29 mouse cellular contexts compared by ENCODE assay signal in genomic region chr4:57214852-57215251, GRCm38 (mm10).
DNase-seq lines count a peak whose midpoint lies in the region; ATAC-seq lines count a peak whose summit lies in the region.
"Had no signal": no experiment of that assay in that cellular context is flagged by ENCODE, and none has a peak within 500 bp of the region (broad histone marks: within the 10 kb centered on the region; RNA-seq: fewer than 3 reads in every experiment).

No protein-coding gene starts in this region.

- DNase-seq in forebrain, embryonic 14.5 days (ENCODE audit: low spot score) = peak; percentile 60
- no peak for DNase-seq in forebrain, embryonic 10.5 days (ENCODE audit: extremely low spot score, low spot score)
- no peak for DNase-seq in layer of hippocampus, adult 9-10 months (ENCODE audit: low spot score)
- DNase-seq: adrenal gland, postnatal 10 days; adrenal gland, postnatal 36 days; B cell, adult 2 months; cerebellum, adult 11 months; cerebellum, adult 2 months; cerebellum, adult 9-11 months; cerebellum, postnatal 25 days; gastrocnemius, postnatal 10 days; gastrocnemius, postnatal 36 days; heart, adult 2 months; heart, postnatal 14 days; heart, postnatal 4 days had no signal

- no peaks in the 10 kb centered on the region for H3K36me3 ChIP-seq in forebrain, embryonic 14.5 days (ENCODE audit: control insufficient read depth, insufficient read depth, low read length)
- no peaks in the 10 kb centered on the region for H3K36me3 ChIP-seq in forebrain, embryonic 10.5 days (replicated peaks)
- H3K36me3 ChIP-seq in midbrain, embryonic 16.5 days (ENCODE audit: control insufficient read depth, insufficient read depth, low read length) = no peaks in the 10 kb centered on the region
- no peaks in the 10 kb centered on the region for H3K36me3 ChIP-seq in midbrain, embryonic 13.5 days
- H3K36me3 ChIP-seq in forebrain, embryonic 16.5 days (ENCODE audit: control insufficient read depth, insufficient read depth) = no peaks in the 10 kb centered on the region
- H3K36me3 ChIP-seq: embryonic facial prominence, embryonic 12.5 days; embryonic facial prominence, embryonic 15.5 days; G1E; heart, embryonic 10.5 days; heart, embryonic 13.5 days had no signal

- no peaks in the 10 kb centered on the region for H3K27me3 ChIP-seq in forebrain, embryonic 14.5 days (replicated peaks; ENCODE audit: control insufficient read depth, insufficient read depth, low read length)
- H3K27me3 ChIP-seq in forebrain, embryonic 10.5 days (ENCODE audit: poor library complexity, severe bottlenecking) = no peaks in the 10 kb centered on the region
- no peaks in the 10 kb centered on the region for H3K27me3 ChIP-seq in midbrain, embryonic 16.5 days (ENCODE audit: control insufficient read depth, insufficient read depth, low read depth, low read length)
- no peaks in the 10 kb centered on the region for H3K27me3 ChIP-seq in midbrain, embryonic 13.5 days
- no peaks in the 10 kb centered on the region for H3K27me3 ChIP-seq in forebrain, embryonic 16.5 days (replicated peaks; ENCODE audit: control insufficient read depth, insufficient read depth, low read length)
- H3K27me3 ChIP-seq: CH12.LX; embryonic facial prominence, embryonic 12.5 days; embryonic facial prominence, embryonic 15.5 days; heart, embryonic 13.5 days; Patski had no signal

- H3K9me3 ChIP-seq in forebrain, embryonic 14.5 days (replicated peaks; ENCODE audit: control insufficient read depth, low read length) = no peaks in the 10 kb centered on the region
- H3K9me3 ChIP-seq in forebrain, embryonic 10.5 days = no peaks in the 10 kb centered on the region
- H3K9me3 ChIP-seq in midbrain, embryonic 16.5 days (replicated peaks; ENCODE audit: control insufficient read depth, low read length, poor library complexity, severe bottlenecking) = no peaks in the 10 kb centered on the region
- no peaks in the 10 kb centered on the region for H3K9me3 ChIP-seq in midbrain, embryonic 13.5 days
- no peaks in the 10 kb centered on the region for H3K9me3 ChIP-seq in forebrain, embryonic 16.5 days (ENCODE audit: control insufficient read depth, low read length)
- H3K9me3 ChIP-seq: embryonic facial prominence, embryonic 12.5 days; embryonic facial prominence, embryonic 15.5 days; heart, embryonic 10.5 days; heart, embryonic 13.5 days had no signal

- no peak overlapping the region for H3K4me3 ChIP-seq in forebrain, embryonic 14.5 days (ENCODE audit: low read depth, low read length)
- H3K4me3 ChIP-seq in forebrain, embryonic 10.5 days = no peak overlapping the region
- no peak overlapping the region for H3K4me3 ChIP-seq in midbrain, embryonic 16.5 days (ENCODE audit: low read depth, low read length)
- no peak overlapping the region for H3K4me3 ChIP-seq in midbrain, embryonic 13.5 days (replicated peaks)
- no peak overlapping the region for H3K4me3 ChIP-seq in forebrain, embryonic 16.5 days (replicated peaks; ENCODE audit: low read length)
- H3K4me3 ChIP-seq: embryonic facial prominence, embryonic 12.5 days; embryonic facial prominence, embryonic 15.5 days; heart, adult 2 months; heart, embryonic 10.5 days; heart, embryonic 13.5 days had no signal

- H3K4me1 ChIP-seq in forebrain, embryonic 14.5 days (ENCODE audit: control insufficient read depth, insufficient read depth, low read length) = peaks cover 6% of the 10 kb centered on the region
- no peaks in the 10 kb centered on the region for H3K4me1 ChIP-seq in forebrain, embryonic 10.5 days
- peaks cover 3% of the 10 kb centered on the region; the same call in 1 of the 2 replicates for H3K4me1 ChIP-seq in midbrain, embryonic 16.5 days (ENCODE audit: control insufficient read depth, insufficient read depth, low read length)
- H3K4me1 ChIP-seq in midbrain, embryonic 13.5 days (replicated peaks) = no peaks in the 10 kb centered on the region
- peaks cover 12% of the 10 kb centered on the region for H3K4me1 ChIP-seq in forebrain, embryonic 16.5 days (replicated peaks; ENCODE audit: control insufficient read depth, insufficient read depth, low read length)
- H3K4me1 ChIP-seq: embryonic facial prominence, embryonic 12.5 days; embryonic facial prominence, embryonic 15.5 days; heart, embryonic 10.5 days; heart, embryonic 13.5 days had no signal

- WGBS in forebrain, embryonic 14.5 days = 56% methylated on average over 9 of the region's 9 CpGs
- 89% methylated on average over 9 of the region's 9 CpGs for WGBS in forebrain, embryonic 10.5 days
- 50% methylated on average over 9 of the region's 9 CpGs for WGBS in midbrain, embryonic 16.5 days
- WGBS in midbrain, embryonic 13.5 days = 63% methylated on average over 9 of the region's 9 CpGs
- WGBS in forebrain, embryonic 16.5 days = 31% methylated on average over 9 of the region's 9 CpGs

- H3K9ac ChIP-seq in forebrain, embryonic 14.5 days (ENCODE audit: low read length) = no peak overlapping the region
- no peak overlapping the region for H3K9ac ChIP-seq in midbrain, embryonic 16.5 days (ENCODE audit: low read depth, low read length)
- H3K9ac ChIP-seq in midbrain, embryonic 13.5 days (replicated peaks) = no peak overlapping the region
- H3K9ac ChIP-seq in forebrain, embryonic 16.5 days (replicated peaks; ENCODE audit: low read depth, low read length) = no peak overlapping the region
- H3K9ac ChIP-seq: embryonic facial prominence, embryonic 12.5 days; embryonic facial prominence, embryonic 15.5 days; heart, embryonic 13.5 days; hindbrain, embryonic 14.5 days had no signal

- peak; percentile 60; the same call in 1 of the 2 replicates for ATAC-seq in forebrain, embryonic 14.5 days
- ATAC-seq in midbrain, embryonic 16.5 days = peak; percentile 51; the same call in 1 of the 2 replicates
- no peak for ATAC-seq in midbrain, embryonic 13.5 days
- peak; percentile 65 for ATAC-seq in forebrain, embryonic 16.5 days
- ATAC-seq: hindbrain, postnatal 0 days; inflammation-experienced regulatory T-cells, adult 6 months; intestine, embryonic 16.5 days; Patski had no signal

- H3K4me2 ChIP-seq in forebrain, embryonic 14.5 days (ENCODE audit: low read length) = no peak overlapping the region
- no peak overlapping the region for H3K4me2 ChIP-seq in midbrain, embryonic 16.5 days (ENCODE audit: low read length)
- no peak overlapping the region for H3K4me2 ChIP-seq in midbrain, embryonic 13.5 days (replicated peaks)
- no peak overlapping the region for H3K4me2 ChIP-seq in forebrain, embryonic 16.5 days (ENCODE audit: low read length)
- H3K4me2 ChIP-seq: embryonic facial prominence, embryonic 12.5 days; embryonic facial prominence, embryonic 15.5 days; heart, embryonic 13.5 days; hindbrain, embryonic 14.5 days had no signal

- H3K27ac ChIP-seq in forebrain, embryonic 14.5 days (ENCODE audit: low read depth, low read length) = no peak overlapping the region
- H3K27ac ChIP-seq in forebrain, embryonic 10.5 days = no peak overlapping the region
- no peak overlapping the region for H3K27ac ChIP-seq in midbrain, embryonic 16.5 days (ENCODE audit: low read length)
- no peak overlapping the region for H3K27ac ChIP-seq in midbrain, embryonic 13.5 days
- H3K27ac ChIP-seq in forebrain, embryonic 16.5 days (ENCODE audit: low read length) = no peak overlapping the region
- H3K27ac ChIP-seq: embryonic facial prominence, embryonic 12.5 days; embryonic facial prominence, embryonic 15.5 days; heart, adult 2 months; heart, embryonic 10.5 days; heart, embryonic 13.5 days; hindbrain, embryonic 14.5 days; hindbrain, postnatal 0 days had no signal
